Mouse (Mus musculus): ENCODE data around the gene Arid3a.

- no peak for TF ChIP-seq MAFK (IDR thresholded peaks at IDR 0.05; ENCODE audit: insufficient read depth, low read depth, low read length)
- no peak for TF ChIP-seq ZC3H11A (IDR thresholded peaks at IDR 0.05; ENCODE audit: borderline replicate concordance, low read depth, low read length)
- TF ChIP-seq ZNF384 (IDR thresholded peaks at IDR 0.05; ENCODE audit: low read depth, low read length) = no peak
Measured at GRCm38 (mm10) chr10:79896814-79897213, 30.0 kb upstream of the Arid3a start.
